Mouse (Mus musculus) forebrain, embryonic 11.5 days (tissue): ENCODE data around the gene Map9. TPM values are rescaled to one million over a fixed set of nuclear protein-coding genes. Genes with fewer than 3 reads are reported as not detected.

ENCODE experiments used
- ATAC-seq: fragments of 200-750 bp; cut with Nextera tagmentation; replicated peaks from 2 replicates; pipeline ENCODE4 v1.8.0; 2017; ENCODE audit warnings: moderate TSS enrichment; ENCODE audit not compliant: low FRiP score
- DNase-seq: peaks from one replicate; pipeline ENCODE4 v3.0.0-alpha.2; 2017; ENCODE audit warnings: low spot score
- H3K27ac ChIP-seq: fragments of 300-500 bp; sonication (generic); 2 replicates; pipeline ENCODE4 v1.5.1; 2014; ENCODE audit warnings: low read depth, low read length
- H3K27me3 ChIP-seq: fragments of 300-500 bp; sonication (generic); 2 replicates; pipeline ENCODE4 v1.6.1; 2014; ENCODE audit warnings: mild to moderate bottlenecking, low read length, mixed read lengths; ENCODE audit not compliant: control insufficient read depth, insufficient read depth
- H3K36me3 ChIP-seq: fragments of 300-500 bp; sonication (generic); 2 replicates; pipeline ENCODE4 v1.6.1; 2014; ENCODE audit warnings: mild to moderate bottlenecking, low read length, moderate library complexity, mixed read lengths; ENCODE audit not compliant: control insufficient read depth, insufficient read depth
- H3K4me1 ChIP-seq: fragments of 300-500 bp; sonication (generic); replicated peaks from 2 replicates; pipeline ENCODE4 v1.6.1; 2014; ENCODE audit warnings: low read length, mixed read lengths; ENCODE audit not compliant: control insufficient read depth, insufficient read depth
- H3K4me2 ChIP-seq: fragments of 300-500 bp; sonication (generic); 2 replicates; pipeline ENCODE4 v1.6.1; 2014; ENCODE audit warnings: low read depth, mild to moderate bottlenecking, low read length, moderate library complexity, mixed read lengths; ENCODE audit not compliant: severe bottlenecking
- H3K4me3 ChIP-seq: fragments of 300-500 bp; sonication (generic); 2 replicates; pipeline ENCODE4 v1.5.1; 2014; ENCODE audit warnings: low read depth, low read length
- H3K9ac ChIP-seq: fragments of 300-500 bp; sonication (generic); 2 replicates; pipeline ENCODE4 v1.6.1; 2014; ENCODE audit warnings: low read length
- H3K9me3 ChIP-seq: fragments of 300-500 bp; sonication (generic); 2 replicates; pipeline ENCODE4 v1.6.1; 2016; ENCODE audit warnings: low read length, mixed read lengths; ENCODE audit not compliant: control insufficient read depth
- WGBS: fragments of 180-500 bp; shearing (Covaris S2); extraction: QIAGEN DNeasy Blood & Tissue Kit; methylation state at CpG from one replicate; pipeline ENCODE4 v1.1.7; 2014; 5-methylcytosine and 5-hydroxymethylcytosine counted together
- polyA plus RNA-seq: library from polyadenylated mRNA; unstranded; fragments of >200 nt; fragmentation: Nextera tagmentation; extraction: Ambion mirVana; gene quantifications from 2 replicates; pipeline ENCODE4 v1.2.1, GENCODE M21; 2014

Map9 gene
- polyA plus RNA-seq, 1 experiment from 2014 or later = 15.0 TPM

DNA sequence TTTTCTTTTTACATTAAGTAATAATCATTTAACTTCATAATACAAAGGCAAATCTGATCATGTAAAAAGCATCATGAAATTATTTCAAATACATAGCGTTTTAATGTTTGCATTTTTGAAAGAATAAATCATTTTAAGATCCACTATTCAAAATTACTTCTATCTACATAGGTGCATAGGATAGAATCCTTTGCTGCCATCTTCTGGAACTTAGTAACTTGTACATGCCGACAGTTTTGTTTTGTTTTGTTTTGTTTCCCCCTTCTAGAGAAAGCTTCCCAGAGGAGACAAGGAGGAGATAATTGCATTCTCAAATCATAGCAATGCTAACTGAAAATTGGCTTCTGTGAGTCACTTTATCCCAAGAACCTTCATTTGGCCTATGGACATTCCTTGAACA is 7.5 kb upstream of the Map9 start:
- no peak for DNase-seq
- H3K27me3 ChIP-seq = no peaks in the 10 kb centered on the region
- H3K4me3 ChIP-seq = no peak overlapping the region

DNA sequence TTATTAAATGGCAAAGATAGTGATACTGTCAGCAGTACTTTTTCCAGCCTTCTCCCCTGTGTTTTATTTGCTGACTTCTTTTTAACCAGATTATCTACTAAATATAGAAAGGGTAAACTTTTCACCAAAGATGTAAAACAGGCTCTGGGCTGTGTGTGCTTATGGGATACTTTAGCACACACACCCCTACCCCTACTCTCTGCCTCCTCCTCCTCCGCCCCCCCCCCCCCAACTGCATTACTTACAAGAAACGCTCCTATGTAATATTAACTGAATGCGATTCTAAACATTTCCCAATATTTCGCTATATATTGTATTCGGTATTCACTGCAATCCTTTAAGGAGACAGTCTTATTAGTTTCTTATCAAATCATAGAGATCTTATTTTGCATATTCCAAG is 504 bp upstream of the Map9 start:
- H3K36me3 ChIP-seq = no peaks in the 10 kb centered on the region
- DNase-seq (no peak), ATAC-seq (peak; percentile 34)
- H3K4me2 ChIP-seq = peak overlapping the region; percentile 48
- WGBS = 1% methylated on average over 4 of the region's 5 CpGs
- no peaks in the 10 kb centered on the region for H3K4me1 ChIP-seq
- no peaks in the 10 kb centered on the region for H3K9me3 ChIP-seq
- H3K27ac ChIP-seq = peak overlapping the region; percentile 62; the same call in 1 of the 2 replicates
- peak overlapping the region; percentile 68 for H3K4me3 ChIP-seq
- peak overlapping the region; percentile 39; the same call in 1 of the 2 replicates for H3K9ac ChIP-seq
- H3K27me3 ChIP-seq = no peaks in the 10 kb centered on the region

More for the DNA sequence above, 7.5 kb upstream of the Map9 start:
- no peak overlapping the region for H3K27ac ChIP-seq
- H3K9ac ChIP-seq = no peak overlapping the region
- 45% methylated on average over 2 of the region's 2 CpGs for WGBS
- no peaks in the 10 kb centered on the region for H3K4me1 ChIP-seq
- H3K36me3 ChIP-seq = no peaks in the 10 kb centered on the region
- no peak overlapping the region for H3K4me2 ChIP-seq
- no peak for ATAC-seq
- H3K9me3 ChIP-seq = no peaks in the 10 kb centered on the region

DNA sequence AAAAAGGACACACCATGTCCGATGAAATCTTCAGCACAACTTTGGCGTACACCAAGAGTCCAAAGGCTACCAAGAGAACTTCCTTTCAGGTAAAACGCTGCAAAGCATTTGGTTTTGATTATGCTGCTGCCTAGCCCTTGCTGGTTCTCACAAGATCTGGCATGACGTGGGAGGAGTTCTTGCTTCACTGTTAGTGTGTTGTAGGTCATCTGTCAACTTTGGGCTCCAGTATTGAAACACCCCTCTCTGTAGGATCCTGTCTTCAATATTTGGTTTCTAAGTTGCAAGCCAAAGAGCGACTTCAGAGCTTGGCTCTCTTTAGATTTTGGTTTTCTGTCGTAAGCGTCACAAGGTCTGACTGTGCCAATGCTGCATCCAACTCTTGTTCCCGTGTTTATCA is 1.2 kb downstream of the Map9 start:
- no peak overlapping the region for H3K4me3 ChIP-seq
- 86% methylated on average over 8 of the region's 8 CpGs for WGBS
- no peak for DNase-seq

DNA sequence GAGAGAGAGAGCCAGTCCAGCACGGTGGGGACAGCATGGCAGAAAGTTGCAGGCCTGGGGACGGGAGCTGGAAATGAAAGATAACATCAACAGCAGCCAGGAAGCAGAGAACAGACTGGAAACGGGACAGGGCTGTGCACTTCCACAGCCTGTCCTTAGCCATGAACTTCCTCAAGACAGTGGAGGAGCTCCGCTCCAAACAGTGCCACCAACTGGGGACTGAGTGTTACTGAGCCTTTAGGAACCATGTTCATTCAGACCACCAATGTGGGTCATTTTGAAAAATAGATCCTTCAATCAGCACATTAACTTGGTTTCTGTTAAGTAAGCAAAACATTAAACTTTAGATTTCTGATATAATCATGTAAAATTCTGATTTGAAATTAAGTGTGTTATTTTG is 4.6 kb downstream of the Map9 start:
- no peak overlapping the region for H3K4me2 ChIP-seq
- H3K36me3 ChIP-seq = no peaks in the 10 kb centered on the region
- ATAC-seq (no peak), DNase-seq (peak; percentile 56)
- no peaks in the 10 kb centered on the region for H3K27me3 ChIP-seq
- no peak overlapping the region for H3K9ac ChIP-seq
- H3K4me1 ChIP-seq = no peaks in the 10 kb centered on the region
- WGBS = 45% methylated on average over 4 of the region's 4 CpGs
- H3K27ac ChIP-seq = no peak overlapping the region
- no peaks in the 10 kb centered on the region for H3K9me3 ChIP-seq
- no peak overlapping the region for H3K4me3 ChIP-seq

More for the DNA sequence above, 1.2 kb downstream of the Map9 start:
- H3K36me3 ChIP-seq = no peaks in the 10 kb centered on the region
- no peaks in the 10 kb centered on the region for H3K9me3 ChIP-seq
- no peak overlapping the region for H3K27ac ChIP-seq
- no peak overlapping the region for H3K9ac ChIP-seq
- ATAC-seq = no peak
- no peaks in the 10 kb centered on the region for H3K4me1 ChIP-seq
- H3K4me2 ChIP-seq = no peak overlapping the region
- H3K27me3 ChIP-seq = no peaks in the 10 kb centered on the region

DNA sequence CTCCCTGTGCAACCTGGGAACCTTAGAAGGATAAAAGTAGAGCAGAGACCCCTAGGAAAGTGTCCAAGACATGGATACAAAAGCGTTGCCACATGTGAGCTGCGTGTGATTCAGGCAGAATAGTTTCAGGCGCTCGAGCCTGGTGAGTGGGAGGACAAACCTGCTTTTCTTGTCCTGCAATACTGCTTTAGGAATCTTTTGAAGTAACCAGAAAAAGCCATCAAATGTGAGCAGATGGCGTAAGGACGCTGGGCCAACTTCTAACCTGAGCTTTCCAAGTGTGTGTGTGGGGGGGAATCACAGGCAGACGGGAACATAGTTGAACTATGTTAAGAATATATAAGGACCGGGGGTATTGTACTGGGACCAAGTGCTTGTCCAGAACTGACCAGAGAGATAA is 6.7 kb downstream of the Map9 start:
- Histone ChIP-seq H3K27me3 (no peaks in the 10 kb centered on the region), H3K4me3 (no peak overlapping the region), H3K27ac (no peak overlapping the region), H3K9ac (no peak overlapping the region), H3K36me3 (no peaks in the 10 kb centered on the region), H3K4me2 (no peak overlapping the region), H3K9me3 (no peaks in the 10 kb centered on the region), H3K4me1 (no peaks in the 10 kb centered on the region)
- no peak for DNase-seq
- WGBS = 93% methylated on average over 8 of the region's 8 CpGs
- ATAC-seq = peak; percentile 29; the same call in 1 of the 2 replicates

DNA sequence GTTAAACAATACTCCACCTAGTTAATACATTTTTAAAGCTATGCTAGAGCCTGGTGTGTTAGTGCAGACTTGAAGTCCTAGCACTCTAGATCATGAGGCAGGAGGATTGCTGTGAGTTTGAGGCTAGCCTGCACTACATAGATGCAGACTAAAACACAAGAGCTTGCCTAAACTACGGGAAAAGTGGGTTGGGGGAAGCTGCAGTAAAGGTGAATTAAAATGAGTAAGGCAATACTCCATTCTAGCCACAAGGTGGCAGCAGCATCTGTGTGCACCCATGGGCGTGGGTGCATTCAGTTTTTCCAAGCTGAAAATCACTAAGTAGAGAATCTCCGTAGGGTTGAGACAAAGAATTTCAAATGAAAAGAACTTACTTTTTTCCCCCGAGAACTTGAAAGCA is 7.1 kb downstream of the Map9 start:
- Histone ChIP-seq H3K4me1 (no peaks in the 10 kb centered on the region), H3K9me3 (no peaks in the 10 kb centered on the region), H3K9ac (no peak overlapping the region), H3K27ac (no peak overlapping the region), H3K27me3 (no peaks in the 10 kb centered on the region), H3K36me3 (no peaks in the 10 kb centered on the region), H3K4me3 (no peak overlapping the region), H3K4me2 (no peak overlapping the region)
- WGBS = 51% methylated on average over 4 of the region's 4 CpGs
- peak; percentile 58 for ATAC-seq
- no peak for DNase-seq

DNA sequence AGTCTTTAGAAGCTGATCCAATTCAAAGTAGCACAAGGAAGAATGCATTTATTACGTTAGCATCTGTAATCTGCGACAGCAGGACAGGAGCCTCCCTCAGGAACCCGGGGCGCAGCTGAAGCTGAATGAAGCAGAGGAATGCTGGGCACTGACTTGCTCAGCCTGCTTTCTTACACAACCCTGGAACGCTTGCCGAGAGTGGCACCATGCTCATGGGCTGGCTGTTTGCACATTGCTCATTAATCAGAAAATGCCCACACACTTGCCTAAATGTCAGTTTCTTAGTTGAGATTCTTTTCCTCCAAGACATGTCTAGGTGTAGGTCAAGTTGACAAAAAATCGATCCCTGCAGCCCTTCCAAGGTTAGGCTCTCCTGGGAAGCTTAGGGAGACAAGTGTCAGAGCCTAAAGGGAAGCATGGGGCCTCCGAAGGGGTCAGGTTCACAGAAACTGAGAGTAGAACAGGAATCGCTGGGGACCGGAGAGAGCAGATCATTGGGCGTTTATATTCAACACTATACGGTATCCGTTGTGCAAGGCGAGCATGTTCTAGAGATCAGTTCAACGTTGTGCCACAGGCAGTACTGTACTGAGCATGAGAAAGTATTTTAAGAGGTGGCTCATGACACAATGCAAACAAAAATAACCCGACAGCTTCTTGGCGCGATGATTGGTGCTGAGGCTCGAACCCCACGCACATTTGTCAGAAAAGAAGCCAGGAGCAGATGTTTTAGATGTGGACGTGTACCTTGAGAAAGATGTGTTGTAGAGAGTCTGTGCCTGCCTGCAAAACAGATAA is 11.4 kb downstream of the Map9 start:
- Histone ChIP-seq H3K9me3 (no peaks in the 10 kb centered on the region), H3K4me1 (no peaks in the 10 kb centered on the region), H3K27ac (no peak overlapping the region), H3K4me2 (no peak overlapping the region), H3K9ac (no peak overlapping the region), H3K36me3 (no peaks in the 10 kb centered on the region; the same call in 1 of the 2 replicates), H3K27me3 (no peaks in the 10 kb centered on the region), H3K4me3 (no peak overlapping the region)
- WGBS = 86% methylated on average over 21 of the region's 21 CpGs
- ATAC-seq (no peak), DNase-seq (no peak)

DNA sequence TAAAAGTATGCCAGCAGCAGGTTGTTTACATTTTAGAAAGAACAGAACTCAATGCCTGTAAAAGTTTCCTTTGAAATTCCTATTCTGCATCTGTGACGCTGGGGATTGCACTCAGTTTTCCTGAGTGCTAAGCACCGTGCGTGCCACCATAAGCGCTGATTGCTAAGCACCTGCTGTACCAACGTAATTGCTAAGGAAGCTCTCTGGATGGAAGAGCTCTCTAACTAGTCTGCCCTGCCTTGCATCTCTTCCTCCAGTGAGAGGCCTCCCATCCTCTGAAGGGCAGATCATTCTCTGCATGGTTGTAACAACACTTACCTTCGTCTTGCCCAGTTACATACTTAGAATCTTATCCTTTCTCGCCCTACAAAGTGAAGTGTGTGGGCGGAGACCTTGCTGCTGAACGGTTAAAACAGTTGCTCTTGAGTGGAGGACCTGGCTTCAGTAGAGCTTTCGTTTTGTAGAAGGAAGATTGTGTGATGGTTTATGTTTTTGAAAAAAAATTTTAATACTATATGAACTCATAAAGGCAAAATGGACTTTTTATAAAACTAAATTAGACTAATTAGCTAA is 12.7 kb downstream of the Map9 start:
- Histone ChIP-seq H3K4me1 (no peaks in the 10 kb centered on the region), H3K27me3 (no peaks in the 10 kb centered on the region), H3K36me3 (no peaks in the 10 kb centered on the region; the same call in 1 of the 2 replicates), H3K9ac (no peak overlapping the region), H3K4me3 (no peak overlapping the region), H3K27ac (no peak overlapping the region), H3K4me2 (no peak overlapping the region), H3K9me3 (no peaks in the 10 kb centered on the region)
- ATAC-seq (no peak), DNase-seq (no peak)
- WGBS = 91% methylated on average over 10 of the region's 10 CpGs
